Mouse (Mus musculus) heart, embryonic 10.5 days (tissue): ENCODE results near the gene Naa80. TPM values are rescaled to one million over a fixed set of nuclear protein-coding genes. Genes with fewer than 3 reads are reported as not detected.

Experiments
- DNase-seq: peaks from one replicate; pipeline ENCODE4 v3.0.0-alpha.2; 2017; ENCODE audit warnings: low spot score
- H3K27ac ChIP-seq: fragments of 300-500 bp; sonication (generic); 2 replicates; pipeline ENCODE4 v1.5.1; 2016; ENCODE audit warnings: mild to moderate bottlenecking
- H3K27me3 ChIP-seq: fragments of 300-500 bp; sonication (generic); 2 replicates; pipeline ENCODE4 v1.6.1; 2016; ENCODE audit warnings: mild to moderate bottlenecking; ENCODE audit not compliant: poor library complexity, insufficient read depth, severe bottlenecking
- H3K36me3 ChIP-seq: fragments of 300-500 bp; sonication (generic); 2 replicates; pipeline ENCODE4 v1.6.1; 2016; ENCODE audit warnings: mild to moderate bottlenecking, moderate library complexity
- H3K4me1 ChIP-seq: fragments of 300-500 bp; sonication (generic); 2 replicates; pipeline ENCODE4 v1.6.1; 2016; ENCODE audit warnings: mild to moderate bottlenecking
- H3K4me3 ChIP-seq: fragments of 300-500 bp; sonication (generic); 2 replicates; pipeline ENCODE4 v1.5.1; 2016; ENCODE audit warnings: mild to moderate bottlenecking, moderate library complexity
- H3K9me3 ChIP-seq: fragments of 300-500 bp; sonication (generic); 2 replicates; pipeline ENCODE4 v1.6.1; 2016; ENCODE audit warnings: mild to moderate bottlenecking, moderate library complexity
- WGBS: fragments of 180-500 bp; shearing (Covaris S2); methylation state at CpG from one replicate; pipeline ENCODE4 v1.1.7; 2016; 5-methylcytosine and 5-hydroxymethylcytosine counted together
- polyA plus RNA-seq: library from polyadenylated mRNA; unstranded; fragments of >200 nt; fragmentation: Nextera tagmentation; extraction: Ambion mirVana; gene quantifications from 2 replicates; pipeline ENCODE4 v1.2.1, GENCODE M21; 2016

Gene Naa80
- polyA plus RNA-seq, 1 experiment from 2014 or later = 15.3 TPM

DNA sequence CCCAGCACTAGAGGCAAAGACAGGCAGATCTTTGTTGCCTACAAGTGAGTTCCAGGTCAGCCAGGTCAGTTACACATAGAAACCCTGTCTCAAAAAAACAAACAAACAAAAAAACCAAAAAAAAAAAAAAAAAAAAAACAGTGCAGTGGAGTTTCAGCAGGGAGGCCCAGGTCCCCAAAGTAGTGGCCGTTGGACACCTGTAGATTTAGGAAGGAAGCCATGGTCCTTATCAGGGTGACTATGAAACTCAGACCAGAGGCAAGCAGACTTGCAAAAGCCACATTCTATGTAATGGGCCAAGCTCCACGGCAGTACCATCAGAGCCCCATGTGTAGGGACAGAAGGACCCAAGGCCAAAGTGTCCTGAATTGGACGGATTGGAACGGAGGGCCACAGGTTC is 2.9 kb downstream of the Naa80 start:
- 71% methylated on average over 4 of the region's 4 CpGs for WGBS
- no peaks in the 10 kb centered on the region for H3K27me3 ChIP-seq
- peaks cover 21% of the 10 kb centered on the region for H3K36me3 ChIP-seq
- DNase-seq = no peak
- no peaks in the 10 kb centered on the region for H3K9me3 ChIP-seq
- peaks cover 62% of the 10 kb centered on the region for H3K4me1 ChIP-seq
- peak overlapping the region; percentile 82 for H3K4me3 ChIP-seq
- H3K27ac ChIP-seq = peak overlapping the region; percentile 94; the same call in 1 of the 2 replicates

DNA sequence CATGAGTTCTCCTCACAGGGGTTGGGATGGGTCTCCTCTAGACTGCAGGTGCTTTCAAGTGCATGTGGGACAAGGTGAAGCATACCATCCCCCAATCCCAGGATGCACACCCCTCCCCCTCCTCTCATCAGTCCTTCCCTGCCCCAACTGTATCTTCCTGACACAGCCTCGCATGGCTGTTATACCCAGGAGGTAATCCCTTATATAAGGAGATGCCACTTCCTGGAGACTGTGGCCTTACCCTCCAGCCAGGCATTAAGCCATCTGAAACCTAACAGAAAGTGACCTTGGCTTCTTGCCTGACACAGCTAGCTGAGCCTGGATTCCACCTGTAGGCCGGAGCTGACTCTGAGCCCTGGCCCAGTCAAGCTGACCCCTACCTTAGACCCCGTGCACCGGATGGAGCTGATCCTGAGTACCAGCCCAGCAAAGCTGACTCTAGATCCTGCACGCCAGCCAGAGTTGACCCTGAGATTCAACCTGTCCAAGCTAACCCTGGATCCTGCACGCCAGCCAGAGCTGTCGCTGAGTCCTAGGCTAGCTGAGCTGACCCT is 3.9 kb downstream of the Naa80 start:
- H3K27me3 ChIP-seq = no peaks in the 10 kb centered on the region
- H3K4me3 ChIP-seq = no peak overlapping the region
- H3K36me3 ChIP-seq = peaks cover 21% of the 10 kb centered on the region
- WGBS = 88% methylated on average over 7 of the region's 7 CpGs
- H3K9me3 ChIP-seq = no peaks in the 10 kb centered on the region
- DNase-seq = no peak
- 0 out of 2 replicates have a peak overlapping the region, but pooled peaks have one; percentile 94 for H3K27ac ChIP-seq
- peaks cover 53% of the 10 kb centered on the region for H3K4me1 ChIP-seq

DNA sequence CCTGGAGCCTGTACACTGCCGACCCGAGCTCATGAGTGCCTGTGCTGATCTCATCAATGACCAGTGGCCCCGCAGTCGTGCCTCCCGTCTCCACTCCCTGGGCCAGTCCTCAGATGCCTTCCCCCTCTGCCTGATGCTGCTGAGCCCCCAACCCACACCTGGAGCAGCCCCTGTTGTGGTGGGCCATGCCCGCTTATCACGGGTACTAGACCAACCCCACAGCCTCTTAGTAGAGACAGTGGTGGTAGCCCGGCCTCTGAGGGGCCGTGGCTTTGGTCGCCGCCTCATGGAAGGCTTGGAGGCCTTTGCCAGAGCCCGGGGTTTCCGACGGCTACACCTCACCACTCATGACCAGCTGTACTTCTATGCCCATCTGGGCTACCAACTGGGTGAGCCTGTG is 4.5 kb downstream of the Naa80 start:
- Histone ChIP-seq H3K27me3 (no peaks in the 10 kb centered on the region), H3K4me3 (no peak overlapping the region), H3K36me3 (peaks cover 21% of the 10 kb centered on the region), H3K9me3 (no peaks in the 10 kb centered on the region), H3K27ac (no peak overlapping the region), H3K4me1 (peaks cover 52% of the 10 kb centered on the region)
- 86% methylated on average over 14 of the region's 14 CpGs for WGBS
- DNase-seq = no peak

DNA sequence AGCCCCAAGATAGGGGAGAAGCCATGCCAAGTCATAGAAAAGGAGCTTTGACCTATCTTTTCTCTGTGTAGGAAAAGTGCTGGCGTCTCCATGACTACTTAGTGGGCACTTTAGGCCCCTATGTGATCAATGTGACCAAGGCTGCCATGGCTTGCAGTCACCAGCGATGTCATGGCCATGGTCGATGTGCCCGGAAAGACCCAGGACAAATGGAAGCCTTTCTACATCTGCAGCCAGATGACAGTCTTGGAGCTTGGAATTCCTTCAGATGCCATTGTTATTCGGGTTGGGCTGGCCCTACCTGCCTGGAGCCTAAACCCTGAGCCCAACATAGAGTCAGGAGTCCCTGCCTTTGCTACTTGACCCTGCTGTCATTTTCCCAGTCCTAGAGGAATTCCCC is 7.8 kb downstream of the Naa80 start:
- Histone ChIP-seq H3K4me1 (peaks cover 49% of the 10 kb centered on the region), H3K9me3 (no peaks in the 10 kb centered on the region), H3K4me3 (no peak overlapping the region; the same call in 1 of the 2 replicates), H3K27me3 (no peaks in the 10 kb centered on the region), H3K36me3 (peaks cover 42% of the 10 kb centered on the region), H3K27ac (peak overlapping the region; percentile 75)
- 80% methylated on average over 5 of the region's 5 CpGs for WGBS
- no peak for DNase-seq

DNA sequence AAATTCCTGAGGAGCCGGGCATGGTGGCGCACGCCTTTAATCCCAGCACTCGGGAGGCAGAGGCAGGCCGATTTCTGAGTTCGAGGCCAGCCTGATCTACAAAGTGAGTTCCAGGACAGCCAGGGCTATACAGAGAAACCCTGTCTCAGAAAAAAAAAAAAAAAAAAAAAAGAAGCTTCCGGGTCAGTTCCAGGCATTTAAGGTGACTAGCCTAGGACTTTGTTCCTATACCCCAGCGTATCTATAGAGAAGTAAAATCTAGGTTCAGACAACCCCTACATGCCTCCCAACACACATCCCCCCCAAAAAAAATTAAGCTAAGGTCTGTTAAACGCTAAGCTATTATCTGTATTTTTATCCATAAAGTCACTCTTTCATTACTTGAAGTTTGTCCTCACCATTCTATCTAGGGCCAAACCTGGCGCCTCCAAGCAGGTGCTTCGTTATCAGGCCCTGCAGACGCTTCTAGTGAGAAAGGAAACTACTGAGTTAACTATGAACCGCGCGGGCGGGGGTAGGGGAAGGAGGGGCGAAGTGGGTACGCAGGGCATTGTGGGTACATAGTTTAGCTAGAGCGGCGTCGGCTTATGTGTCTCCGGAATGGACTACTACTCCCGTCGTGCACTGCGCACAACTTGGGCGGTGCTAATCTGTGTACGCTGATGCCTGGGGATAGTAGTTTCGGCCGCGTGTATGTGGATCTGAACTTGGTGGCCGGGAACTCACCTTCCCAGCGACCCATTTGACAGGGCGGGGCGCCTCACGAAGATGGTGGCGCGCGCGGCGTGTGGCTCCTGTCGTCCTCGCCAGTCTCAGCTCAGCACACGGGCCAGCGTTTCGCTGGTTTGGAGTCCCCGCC is 8.5 kb downstream of the Naa80 start, which contains the start of gene Ifrd2:
Ifrd2 (plus strand) TSS at position 669 of the 859 bp plus-strand sequence.
- H3K4me3 ChIP-seq = peak within 1 kb of the TSS; percentile 86
- peak; percentile 100 for DNase-seq
- 11% methylated on average over 46 of the region's 46 CpGs for WGBS
- peaks cover 49% of the 10 kb centered on the region for H3K36me3 ChIP-seq
- no peaks in the 10 kb centered on the region for H3K9me3 ChIP-seq
- H3K4me1 ChIP-seq = peaks cover 46% of the 10 kb centered on the region
- peak within 1 kb of the TSS; percentile 91 for H3K27ac ChIP-seq
- H3K27me3 ChIP-seq = no peaks in the 10 kb centered on the region

DNA sequence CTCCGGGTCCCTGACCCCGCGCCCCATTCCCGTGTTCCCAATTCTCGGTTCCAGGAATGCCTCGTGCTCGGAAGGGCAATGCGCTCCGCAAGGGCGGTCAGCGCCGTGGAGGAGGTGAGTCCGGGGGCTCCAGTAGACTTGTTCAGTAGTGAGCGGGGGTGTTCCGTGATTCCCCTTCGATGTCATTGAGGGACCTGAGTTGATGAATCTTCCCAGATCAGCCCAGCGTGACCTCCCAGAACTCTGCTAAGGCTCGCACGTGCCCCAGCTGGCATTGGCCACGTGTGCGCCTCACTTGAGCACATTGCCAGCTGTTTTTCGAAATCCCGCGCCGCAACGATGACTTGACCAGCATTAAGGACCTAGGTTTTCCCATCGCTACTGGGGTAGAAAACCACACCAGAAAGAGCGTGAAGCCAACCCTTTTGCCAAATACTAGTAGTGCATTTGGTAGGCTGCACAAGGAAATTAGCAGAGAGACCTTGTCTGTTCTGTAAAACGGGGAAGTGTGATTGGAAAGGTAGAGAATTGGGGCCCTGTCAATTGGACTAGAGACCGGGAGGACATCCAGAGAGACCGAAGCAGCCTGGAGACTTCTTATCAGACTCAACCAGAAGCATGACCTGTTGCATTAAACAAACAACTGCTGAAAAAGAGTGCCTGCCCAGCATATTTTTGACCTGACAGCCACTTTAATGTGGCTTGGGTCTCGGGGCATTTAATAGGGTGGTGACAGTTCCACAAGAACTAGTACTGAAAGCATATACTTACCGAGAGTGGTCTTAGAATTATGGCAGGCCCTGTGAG is 9.3 kb downstream of the Naa80 start:
- peak overlapping the region; percentile 86 for H3K4me3 ChIP-seq
- peaks cover 52% of the 10 kb centered on the region for H3K36me3 ChIP-seq
- WGBS = 1% methylated on average over 33 of the region's 33 CpGs
- peaks cover 43% of the 10 kb centered on the region for H3K4me1 ChIP-seq
- no peaks in the 10 kb centered on the region for H3K27me3 ChIP-seq
- no peaks in the 10 kb centered on the region for H3K9me3 ChIP-seq
- DNase-seq = no peak
- H3K27ac ChIP-seq = peak overlapping the region; percentile 91

DNA sequence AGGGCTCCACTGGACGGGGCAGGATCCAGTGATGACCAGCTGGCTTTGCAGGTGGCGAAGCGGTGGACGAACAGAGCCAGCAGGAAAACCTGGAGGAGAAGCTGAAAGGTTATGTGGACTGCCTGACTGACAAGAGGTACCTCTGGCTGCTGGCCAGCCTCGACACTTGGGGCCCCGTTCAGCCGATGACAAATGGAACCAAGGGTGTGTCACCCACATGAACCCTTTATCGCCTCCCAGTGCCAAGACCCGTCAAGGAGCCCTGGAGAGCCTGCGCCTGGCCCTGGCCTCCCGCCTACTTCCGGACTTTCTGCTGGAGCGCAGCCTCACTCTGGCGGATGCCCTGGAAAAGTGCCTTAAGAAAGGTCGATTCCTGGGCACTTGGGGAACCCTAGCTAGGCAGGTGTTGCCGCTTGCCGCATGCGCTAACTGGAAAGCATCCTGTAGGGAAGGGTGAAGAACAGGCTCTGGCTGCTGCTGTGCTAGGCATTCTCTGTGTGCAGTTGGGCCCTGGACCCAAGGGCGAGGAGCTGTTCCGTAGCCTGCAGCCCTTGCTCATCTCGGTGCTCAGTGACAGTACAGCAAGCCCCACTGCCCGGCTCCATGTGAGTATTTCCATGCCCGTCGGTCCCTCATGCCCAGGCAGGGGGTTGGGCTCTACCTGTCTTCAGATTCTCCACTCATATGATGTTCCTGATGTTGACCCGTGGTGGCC is 11.5 kb downstream of the Naa80 start:
- 83% methylated on average over 25 of the region's 25 CpGs for WGBS
- Histone ChIP-seq H3K4me1 (peaks cover 50% of the 10 kb centered on the region), H3K4me3 (peak overlapping the region; percentile 86; the same call in 1 of the 2 replicates), H3K9me3 (no peaks in the 10 kb centered on the region), H3K27me3 (no peaks in the 10 kb centered on the region), H3K36me3 (peaks cover 57% of the 10 kb centered on the region), H3K27ac (no peak overlapping the region)
- no peak for DNase-seq

DNA sequence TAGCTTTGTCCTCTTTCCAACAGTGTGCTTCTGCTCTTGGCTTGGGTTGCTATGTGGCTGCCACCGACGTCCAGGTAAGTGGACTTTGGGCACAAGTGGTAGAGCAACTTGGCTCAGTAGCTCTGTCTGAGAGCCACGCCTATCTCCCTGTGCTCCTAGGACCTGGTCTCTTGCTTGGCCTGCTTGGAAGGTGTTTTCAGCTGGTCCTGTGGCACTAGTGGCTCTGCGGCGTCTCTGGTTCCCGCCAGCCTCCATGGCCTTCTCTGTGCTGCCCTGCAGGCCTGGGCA is 12.0 kb downstream of the Naa80 start:
- Histone ChIP-seq H3K9me3 (no peaks in the 10 kb centered on the region), H3K4me1 (peaks cover 50% of the 10 kb centered on the region), H3K4me3 (no peak overlapping the region), H3K27ac (no peak overlapping the region), H3K27me3 (no peaks in the 10 kb centered on the region), H3K36me3 (peaks cover 57% of the 10 kb centered on the region)
- 97% methylated on average over 6 of the region's 6 CpGs for WGBS
- no peak for DNase-seq

DNA sequence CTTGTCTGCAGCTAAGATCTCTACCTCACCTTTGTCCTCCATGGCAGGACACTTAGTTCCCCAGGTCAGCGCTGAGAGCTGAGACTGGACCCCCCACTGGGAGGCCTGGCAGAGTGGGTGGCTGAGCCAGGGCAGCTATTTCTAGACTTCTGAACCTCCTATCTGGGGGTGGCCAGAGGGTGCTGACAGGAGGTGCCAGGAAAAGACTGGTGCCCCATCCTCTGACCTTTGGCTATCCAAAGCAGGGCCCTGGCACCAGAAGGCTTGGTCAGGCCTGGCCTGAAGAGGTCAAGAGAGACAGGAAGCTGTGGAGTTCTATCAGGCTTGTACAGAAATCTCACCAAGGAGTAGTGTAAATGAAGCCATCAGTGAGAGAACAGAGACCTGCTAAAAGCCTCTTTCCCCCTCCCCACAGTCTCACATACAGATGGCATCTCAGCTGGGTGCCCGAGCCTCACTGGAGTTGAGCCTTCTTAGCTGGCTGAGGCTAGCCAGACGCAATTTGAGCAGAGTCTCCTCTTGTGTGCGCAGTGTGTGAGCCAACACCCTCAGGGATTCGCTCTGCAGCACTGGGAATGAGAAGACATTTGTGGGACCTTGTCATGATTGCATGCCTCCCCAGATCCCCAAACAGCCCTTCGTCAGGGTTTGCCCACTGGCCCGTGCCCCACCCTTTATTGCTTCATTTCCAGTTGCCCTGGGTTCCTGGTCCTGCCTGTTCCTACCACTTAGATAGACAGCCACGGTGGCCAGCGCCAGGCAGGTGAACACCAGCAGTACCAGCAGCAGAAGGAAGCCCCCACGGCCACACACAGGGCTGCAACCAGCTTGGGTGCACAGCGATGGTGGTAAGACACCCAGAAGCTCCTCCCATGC is 14.7 kb downstream of the Naa80 start:
- Histone ChIP-seq H3K27me3 (peaks cover 7% of the 10 kb centered on the region; the same call in 1 of the 2 replicates), H3K4me3 (0 out of 2 replicates have a peak overlapping the region, but pooled peaks have one; percentile 9), H3K9me3 (no peaks in the 10 kb centered on the region), H3K36me3 (peaks cover 62% of the 10 kb centered on the region), H3K4me1 (peaks cover 57% of the 10 kb centered on the region), H3K27ac (peak overlapping the region; percentile 42; the same call in 1 of the 2 replicates)
- no peak for DNase-seq
- WGBS = 82% methylated on average over 11 of the region's 11 CpGs

DNA sequence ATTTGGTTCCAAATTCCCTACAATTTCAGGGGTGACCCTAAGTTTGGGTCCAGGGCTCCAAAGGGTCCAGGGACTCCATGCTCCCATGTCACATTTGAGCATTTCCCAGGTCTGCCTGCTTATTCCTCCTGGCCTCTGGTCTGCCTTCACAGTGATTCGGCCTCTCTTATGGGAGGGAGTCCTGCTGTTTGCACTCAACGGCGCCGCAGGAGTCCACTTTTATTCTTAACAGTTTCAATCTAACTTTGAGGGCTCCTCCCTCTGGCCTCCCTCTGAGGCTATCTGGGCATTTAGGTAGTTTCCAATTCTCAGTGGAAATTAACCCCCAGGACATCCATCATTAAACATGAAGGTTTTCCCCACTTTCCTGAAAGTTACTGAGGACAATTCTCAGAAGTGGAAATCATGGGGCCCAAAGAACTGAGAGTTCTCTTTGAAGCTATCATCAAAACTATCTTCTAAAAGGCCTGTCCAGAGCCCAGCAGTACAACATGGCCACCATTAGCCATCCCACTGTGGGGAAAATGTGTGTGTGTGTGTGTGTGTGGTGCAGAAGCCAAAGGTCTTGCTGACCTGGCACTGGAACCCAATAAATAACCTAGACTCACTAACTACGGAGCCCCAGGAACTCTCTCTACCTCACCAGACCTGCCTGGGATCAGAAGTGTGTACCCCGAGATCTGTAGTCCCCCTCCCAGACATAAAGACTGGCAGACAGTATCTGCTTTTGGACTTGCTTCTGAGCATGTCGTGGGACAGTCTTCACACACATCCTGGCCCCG is 15.8 kb downstream of the Naa80 start:
- H3K4me1 ChIP-seq = peaks cover 47% of the 10 kb centered on the region
- DNase-seq = no peak
- H3K27ac ChIP-seq = no peak overlapping the region
- H3K4me3 ChIP-seq = no peak overlapping the region
- H3K27me3 ChIP-seq = peaks cover 18% of the 10 kb centered on the region
- peaks cover 64% of the 10 kb centered on the region for H3K36me3 ChIP-seq
- WGBS = 82% methylated on average over 8 of the region's 8 CpGs
- no peaks in the 10 kb centered on the region for H3K9me3 ChIP-seq
